Mouse (Mus musculus): ENCODE results near the gene Tex21. TPM values are rescaled to one million over a fixed set of nuclear protein-coding genes. Genes with fewer than 3 reads are reported as not detected.

Tex21 gene
- not detected in 2 replicates for polyA plus RNA-seq (2015; fragmentation: Nextera tagmentation; extraction: Ambion mirVana)

DNA sequence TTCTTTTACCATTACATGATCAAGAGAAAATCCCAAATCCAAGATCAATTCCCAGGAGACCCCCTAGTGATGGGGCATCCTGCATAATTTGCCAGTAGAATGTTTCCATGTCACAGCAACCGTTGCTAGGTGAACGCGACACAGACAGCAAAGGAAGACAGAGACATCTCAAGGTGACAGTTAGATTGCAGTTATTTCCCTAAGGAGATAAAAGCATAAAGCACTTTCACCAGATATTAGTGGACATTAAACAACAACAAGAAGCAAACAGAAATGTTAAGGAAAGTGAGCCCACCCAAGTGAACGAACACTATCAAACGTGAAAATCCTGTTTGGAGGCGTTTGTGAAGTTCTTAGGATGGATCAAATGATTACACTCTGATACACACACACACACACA, at the start of gene Tex21:
Gene Tex21 (minus strand): TSS at position 101 of the 400 bp plus-strand sequence.

DNA sequence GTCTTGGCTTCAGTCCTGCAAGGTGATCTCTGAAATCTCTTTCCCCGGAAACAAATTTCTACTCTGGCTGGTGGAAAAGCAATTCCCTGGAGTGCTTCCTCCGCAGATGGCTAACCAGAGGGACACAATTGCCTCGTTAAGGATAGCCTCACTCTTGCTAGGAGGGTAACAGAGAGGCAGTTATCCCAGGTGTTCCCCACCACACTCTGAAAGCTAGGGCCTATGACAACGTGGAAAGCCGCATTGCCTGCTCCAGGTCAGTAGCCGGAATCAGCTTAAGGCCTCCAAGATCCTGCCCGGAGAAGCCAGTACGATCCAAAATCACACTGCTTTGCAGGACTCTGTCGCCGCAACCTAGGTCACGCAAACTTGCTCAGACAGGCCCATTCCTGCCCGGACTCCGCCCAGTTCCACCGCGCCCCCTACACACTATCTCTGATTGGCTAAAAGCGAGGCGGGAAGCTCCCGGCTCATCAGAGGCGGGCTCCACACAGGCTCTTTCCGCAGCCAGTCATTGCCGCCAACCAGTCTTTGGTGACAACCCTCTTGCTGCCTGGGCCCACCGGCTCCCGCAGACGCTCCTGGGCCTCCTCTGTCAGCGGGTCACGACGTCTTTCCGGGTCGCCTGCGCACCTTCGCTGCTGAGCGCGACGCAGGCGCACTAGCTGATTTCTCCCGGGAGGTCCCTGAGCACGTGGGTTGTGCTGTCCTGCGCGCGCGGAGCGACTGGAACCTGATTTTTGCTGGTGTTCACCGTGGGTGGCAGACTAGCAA, 8.4 kb upstream of the Tex21 start, which contains the start of gene Mthfd1:
Gene Mthfd1 (plus strand): TSS at position 574 of the 774 bp plus-strand sequence.

DNA sequence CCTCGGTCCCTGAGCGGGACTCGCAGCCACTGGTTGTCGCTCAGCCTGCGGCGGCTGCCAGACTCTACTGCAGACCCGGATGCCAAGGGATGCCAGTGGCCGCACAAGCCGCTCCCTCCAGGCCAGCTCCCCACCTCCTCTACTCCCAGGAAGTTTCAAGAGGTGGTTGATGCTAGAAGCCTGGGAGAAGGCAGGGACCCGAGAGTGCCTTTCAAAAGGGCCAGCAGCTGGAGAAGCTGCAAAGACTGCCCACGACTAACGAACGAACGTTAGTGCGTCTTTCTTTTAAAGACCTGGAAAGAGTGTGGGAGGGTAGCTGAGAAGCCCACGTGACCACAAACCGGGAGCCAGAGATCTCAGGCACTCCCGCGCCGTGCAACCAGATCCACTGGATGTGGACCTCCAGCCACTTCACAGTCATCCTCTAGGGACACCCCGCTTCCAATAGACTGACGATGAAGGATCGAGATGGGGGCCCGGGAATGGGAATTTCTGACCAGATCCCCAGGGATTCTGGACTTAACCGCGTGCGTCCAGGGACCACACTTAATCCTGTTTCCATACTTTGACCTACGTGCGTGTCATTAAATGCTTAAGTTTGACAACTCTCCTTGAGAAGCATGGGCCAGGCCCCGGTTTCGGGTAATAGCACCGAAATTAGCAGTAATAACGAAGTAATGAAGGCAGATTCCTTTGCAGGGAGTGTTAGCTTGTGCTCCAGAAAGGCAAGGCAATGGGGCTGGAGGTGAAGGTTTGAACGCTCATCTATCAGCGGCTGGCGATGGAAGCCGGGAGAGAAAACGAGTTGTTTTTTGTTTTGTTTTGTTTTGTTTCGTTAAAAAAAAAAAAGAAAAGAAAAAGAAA, 69.3 kb downstream of the Tex21 start, which contains the start of gene Esr2:
Gene Esr2 (minus strand): TSS at position 260 of the 864 bp plus-strand sequence.

Other genes with a start within 250 kb of the Tex21 start
- gene Esr2, start 69.5 kb downstream of the Tex21 start, polyA plus RNA-seq (2015; fragmentation: Nextera tagmentation; extraction: Ambion mirVana): 0.05 and 0.11 TPM in 2 replicates
- gene Mthfd1, start 8.6 kb upstream of the Tex21 start, polyA plus RNA-seq (2015; fragmentation: Nextera tagmentation; extraction: Ambion mirVana): 29.8 and 30.1 TPM in 2 replicates
- 8.4 and 11.2 TPM in 2 replicates for gene Akap5, start 78.1 kb upstream of the Tex21 start, polyA plus RNA-seq (2015; fragmentation: Nextera tagmentation; extraction: Ambion mirVana)
- gene Zbtb25, start 122.9 kb upstream of the Tex21 start, polyA plus RNA-seq (2015; fragmentation: Nextera tagmentation; extraction: Ambion mirVana): 9.4 and 10.5 TPM in 2 replicates
- 4.3 and 5.6 TPM in 2 replicates for gene Zbtb1, start 123.5 kb upstream of the Tex21 start, polyA plus RNA-seq (2015; fragmentation: Nextera tagmentation; extraction: Ambion mirVana)
- 37.6 and 50.4 TPM in 2 replicates for gene Hspa2, start 157.4 kb upstream of the Tex21 start, polyA plus RNA-seq (2015; fragmentation: Nextera tagmentation; extraction: Ambion mirVana)
- gene Ppp1r36, start 170.8 kb upstream of the Tex21 start, polyA plus RNA-seq (2015; fragmentation: Nextera tagmentation; extraction: Ambion mirVana): 4.6 and 5.6 TPM in 2 replicates